Mouse (Mus musculus): Measurements from ENCODE around the gene Otud5. TPM values are rescaled to one million over a fixed set of nuclear protein-coding genes. Genes with fewer than 3 reads are reported as not detected.
"Not testable (repeated sequence)": the region's sequence is repeated elsewhere in the genome, so short reads cannot be mapped to it uniquely, and the experiment has no call there.

The Otud5 gene
- total and polyA plus RNA-seq, 3 experiments, result 53.7 to 86.5 (median 71.8) TPM

GRCm38 (mm10) chrX:7898211-7898610 is 57.0 kb downstream of the Otud5 start:
- DNase-seq (ENCODE audit: low spot score) (no peak), ATAC-seq (ENCODE audit: extremely low read depth, insufficient number of reproducible peaks, low FRiP score, poor library complexity, severe bottlenecking) (no peak)
- peaks cover 57% of the 10 kb centered on the region for H3K36me3 ChIP-seq (replicated peaks)
- H3K9me3 ChIP-seq (replicated peaks), result no peaks in the 10 kb centered on the region
- H3K4me3 ChIP-seq (ENCODE audit: low read depth, low read length), result peak overlapping the region; percentile 80
- peaks cover 12% of the 10 kb centered on the region for H3K4me1 ChIP-seq (ENCODE audit: insufficient read depth, low read depth, low read length)
- TF ChIP-seq POLR2AphosphoS5 (IDR thresholded peaks at IDR 0.05; ENCODE audit: insufficient replicate concordance, low read depth, low read length), result no peak
- no peak for TF ChIP-seq GATA2 (IDR thresholded peaks at IDR 0.05; ENCODE audit: borderline replicate concordance, low read depth, low read length)
- no peak for TF ChIP-seq TAL1 (conservative IDR thresholded peaks at IDR 0.05; ENCODE audit: low read depth, low read length)
- TF ChIP-seq GATA1 (IDR thresholded peaks at IDR 0.05; ENCODE audit: borderline replicate concordance, low read length), result no peak
- no peak for TF ChIP-seq CTCF (IDR thresholded peaks at IDR 0.05; ENCODE audit: low read depth, low read length)
- H3K27me3 ChIP-seq (ENCODE audit: insufficient read depth, low read length), result no peaks in the 10 kb centered on the region

- DNase-seq (ENCODE audit: low spot score), result peak; percentile 77
- peaks cover 56% of the 10 kb centered on the region for H3K36me3 ChIP-seq (replicated peaks)
- ATAC-seq (ENCODE audit: extremely low read depth, insufficient number of reproducible peaks, low FRiP score, poor library complexity, severe bottlenecking), result peak; percentile 97
- peaks cover 12% of the 10 kb centered on the region for H3K4me1 ChIP-seq (ENCODE audit: insufficient read depth, low read depth, low read length)
- no peaks in the 10 kb centered on the region for H3K27me3 ChIP-seq (ENCODE audit: insufficient read depth, low read length)
- TF ChIP-seq GATA1 (IDR thresholded peaks at IDR 0.05; ENCODE audit: borderline replicate concordance, low read length) (no peak), TAL1 (conservative IDR thresholded peaks at IDR 0.05; ENCODE audit: low read depth, low read length) (no peak), GATA2 (IDR thresholded peaks at IDR 0.05; ENCODE audit: borderline replicate concordance, low read depth, low read length) (no peak), CTCF (IDR thresholded peaks at IDR 0.05; ENCODE audit: low read depth, low read length) (no peak), POLR2AphosphoS5 (IDR thresholded peaks at IDR 0.05; ENCODE audit: insufficient replicate concordance, low read depth, low read length) (no peak)
- no peaks in the 10 kb centered on the region for H3K9me3 ChIP-seq (replicated peaks)
- H3K4me3 ChIP-seq (ENCODE audit: low read depth, low read length), result peak within 1 kb of the TSS; percentile 80
Measured at GRCm38 (mm10) chrX:7898880-7899874, 58.0 kb downstream of the Otud5 start, which contains the start of the genes Pqbp1 and Timm17b. Gene Pqbp1 (minus strand): TSS chrX:7899269. Gene Timm17b (plus strand): TSS chrX:7899357.

- DNase-seq (ENCODE audit: low spot score) (no peak), ATAC-seq (ENCODE audit: extremely low read depth, insufficient number of reproducible peaks, low FRiP score, poor library complexity, severe bottlenecking) (no peak)
- no peak overlapping the region for H3K4me3 ChIP-seq (ENCODE audit: low read depth, low read length)
- TF ChIP-seq GATA1 (IDR thresholded peaks at IDR 0.05; ENCODE audit: borderline replicate concordance, low read length) (no peak), TAL1 (conservative IDR thresholded peaks at IDR 0.05; ENCODE audit: low read depth, low read length) (no peak), POLR2AphosphoS5 (IDR thresholded peaks at IDR 0.05; ENCODE audit: insufficient replicate concordance, low read depth, low read length) (no peak), CTCF (IDR thresholded peaks at IDR 0.05; ENCODE audit: low read depth, low read length) (no peak), GATA2 (IDR thresholded peaks at IDR 0.05; ENCODE audit: borderline replicate concordance, low read depth, low read length) (no peak)
- no peaks in the 10 kb centered on the region for H3K9me3 ChIP-seq (replicated peaks)
- H3K27me3 ChIP-seq (ENCODE audit: insufficient read depth, low read length), result no peaks in the 10 kb centered on the region
- peaks cover 61% of the 10 kb centered on the region for H3K36me3 ChIP-seq (replicated peaks)
- H3K4me1 ChIP-seq (ENCODE audit: insufficient read depth, low read depth, low read length), result peaks cover 9% of the 10 kb centered on the region; the same call in 1 of the 2 replicates
Measured at GRCm38 (mm10) chrX:7904441-7904840, 63.3 kb downstream of the Otud5 start.

GRCm38 (mm10) chrX:7907735-7908134 is 66.6 kb downstream of the Otud5 start, which contains the start of gene Gm10491:
Gene Gm10491 (minus strand): TSS chrX:7907835.
- Histone ChIP-seq H3K36me3 (replicated peaks) (peaks cover 44% of the 10 kb centered on the region), H3K4me3 (ENCODE audit: low read depth, low read length) (no peak within 1 kb of the TSS), H3K9me3 (replicated peaks) (no peaks in the 10 kb centered on the region), H3K4me1 (ENCODE audit: insufficient read depth, low read depth, low read length) (no peaks in the 10 kb centered on the region), H3K27me3 (ENCODE audit: insufficient read depth, low read length) (no peaks in the 10 kb centered on the region)
- no peak for ATAC-seq (ENCODE audit: extremely low read depth, insufficient number of reproducible peaks, low FRiP score, poor library complexity, severe bottlenecking)
- TF ChIP-seq POLR2AphosphoS5 (IDR thresholded peaks at IDR 0.05; ENCODE audit: insufficient replicate concordance, low read depth, low read length), result no peak
- no peak for TF ChIP-seq GATA1 (IDR thresholded peaks at IDR 0.05; ENCODE audit: borderline replicate concordance, low read length)
- no peak for TF ChIP-seq CTCF (IDR thresholded peaks at IDR 0.05; ENCODE audit: low read depth, low read length)
- no peak for TF ChIP-seq GATA2 (IDR thresholded peaks at IDR 0.05; ENCODE audit: borderline replicate concordance, low read depth, low read length)
- TF ChIP-seq TAL1 (conservative IDR thresholded peaks at IDR 0.05; ENCODE audit: low read depth, low read length), result no peak
- no peak for DNase-seq (ENCODE audit: low spot score)

GRCm38 (mm10) chrX:7909242-7909641 is 68.1 kb downstream of the Otud5 start, which contains the start of gene Gm10490:
Gene Gm10490 (plus strand): TSS chrX:7909542.
- not testable (repeated sequence) for DNase-seq (ENCODE audit: low spot score); H3K27me3 ChIP-seq (ENCODE audit: insufficient read depth, low read length); ATAC-seq (ENCODE audit: extremely low read depth, insufficient number of reproducible peaks, low FRiP score, poor library complexity, severe bottlenecking); H3K4me1 ChIP-seq (ENCODE audit: insufficient read depth, low read depth, low read length); H3K4me3 ChIP-seq (ENCODE audit: low read depth, low read length); H3K9me3 ChIP-seq (replicated peaks)
- peaks cover 32% of the 10 kb centered on the region for H3K36me3 ChIP-seq (replicated peaks)

- no peaks in the 10 kb centered on the region for H3K27me3 ChIP-seq (ENCODE audit: insufficient read depth, low read length)
- DNase-seq (ENCODE audit: low spot score) (no peak), ATAC-seq (ENCODE audit: extremely low read depth, insufficient number of reproducible peaks, low FRiP score, poor library complexity, severe bottlenecking) (no peak)
- no peaks in the 10 kb centered on the region for H3K9me3 ChIP-seq (replicated peaks)
- no peak for TF ChIP-seq GATA1 (IDR thresholded peaks at IDR 0.05; ENCODE audit: borderline replicate concordance, low read length)
- TF ChIP-seq TAL1 (conservative IDR thresholded peaks at IDR 0.05; ENCODE audit: low read depth, low read length), result no peak
- TF ChIP-seq POLR2AphosphoS5 (IDR thresholded peaks at IDR 0.05; ENCODE audit: insufficient replicate concordance, low read depth, low read length), result no peak
- no peak for TF ChIP-seq GATA2 (IDR thresholded peaks at IDR 0.05; ENCODE audit: borderline replicate concordance, low read depth, low read length)
- TF ChIP-seq CTCF (IDR thresholded peaks at IDR 0.05; ENCODE audit: low read depth, low read length), result no peak
- peaks cover 24% of the 10 kb centered on the region for H3K36me3 ChIP-seq (replicated peaks)
- H3K4me3 ChIP-seq (ENCODE audit: low read depth, low read length), result no peak overlapping the region
- no peaks in the 10 kb centered on the region for H3K4me1 ChIP-seq (ENCODE audit: insufficient read depth, low read depth, low read length)
Measured at GRCm38 (mm10) chrX:7910473-7910872, 69.3 kb downstream of the Otud5 start.

GRCm38 (mm10) chrX:7915669-7916068 is 74.5 kb downstream of the Otud5 start:
- H3K36me3 ChIP-seq (replicated peaks); H3K9me3 ChIP-seq (replicated peaks); ATAC-seq (ENCODE audit: extremely low read depth, insufficient number of reproducible peaks, low FRiP score, poor library complexity, severe bottlenecking); H3K4me1 ChIP-seq (ENCODE audit: insufficient read depth, low read depth, low read length); H3K4me3 ChIP-seq (ENCODE audit: low read depth, low read length); DNase-seq (ENCODE audit: low spot score): not testable (repeated sequence)
- peaks cover 13% of the 10 kb centered on the region for H3K27me3 ChIP-seq (ENCODE audit: insufficient read depth, low read length)

GRCm38 (mm10) chrX:7917960-7918359 is 76.8 kb downstream of the Otud5 start:
- H3K4me1 ChIP-seq (ENCODE audit: insufficient read depth, low read depth, low read length); H3K9me3 ChIP-seq (replicated peaks); DNase-seq (ENCODE audit: low spot score); ATAC-seq (ENCODE audit: extremely low read depth, insufficient number of reproducible peaks, low FRiP score, poor library complexity, severe bottlenecking); H3K36me3 ChIP-seq (replicated peaks); H3K4me3 ChIP-seq (ENCODE audit: low read depth, low read length): not testable (repeated sequence)
- H3K27me3 ChIP-seq (ENCODE audit: insufficient read depth, low read length), result peaks cover 27% of the 10 kb centered on the region
